12 mouse cellular contexts compared by ENCODE assay signal in genomic region chr10:95182405-95182804, GRCm38 (mm10).
"Had no signal": no experiment of that assay in that cellular context is flagged by ENCODE, and none has a peak within 500 bp of the region (broad histone marks: within the 10 kb centered on the region; RNA-seq: fewer than 3 reads in every experiment).

No protein-coding gene starts in this region.

- DNase-seq: liver, embryonic 13.5 days; lung, adult 2 months; retina, postnatal 1 day; right cerebral cortex, postnatal 25 days; thymus, postnatal 36 days had no signal

- H3K27me3 ChIP-seq: kidney, embryonic 15.5 days; liver, embryonic 13.5 days; neural tube, embryonic 12.5 days; neural tube, embryonic 15.5 days; stomach, embryonic 15.5 days had no signal

- H3K4me3 ChIP-seq: kidney, embryonic 15.5 days; left cerebral cortex, adult 2 months; liver, embryonic 13.5 days; neural tube, embryonic 12.5 days; neural tube, embryonic 15.5 days; stomach, embryonic 15.5 days had no signal

- H3K4me2 ChIP-seq: kidney, embryonic 15.5 days; liver, embryonic 13.5 days; midbrain, embryonic 11.5 days; neural tube, embryonic 12.5 days; stomach, embryonic 15.5 days had no signal

- H3K4me1 ChIP-seq: neural tube, embryonic 12.5 days had no signal

- H3K36me3 ChIP-seq: kidney, embryonic 15.5 days; liver, embryonic 13.5 days; neural tube, embryonic 12.5 days; neural tube, embryonic 15.5 days; stomach, embryonic 15.5 days had no signal

- H3K9ac ChIP-seq: kidney, embryonic 15.5 days; liver, embryonic 13.5 days; neural tube, embryonic 12.5 days; neural tube, embryonic 15.5 days; stomach, embryonic 15.5 days had no signal

- H3K27ac ChIP-seq: kidney, embryonic 15.5 days; liver, embryonic 13.5 days; macrophage; neural tube, embryonic 12.5 days; neural tube, embryonic 15.5 days; stomach, embryonic 15.5 days had no signal

- H3K9me3 ChIP-seq: kidney, embryonic 15.5 days; liver, embryonic 13.5 days; neural tube, embryonic 12.5 days; neural tube, embryonic 15.5 days; stomach, embryonic 15.5 days had no signal
